Mouse (Mus musculus): ENCODE measurements around the gene Selenoo. TPM values are rescaled to one million over a fixed set of nuclear protein-coding genes. Genes with fewer than 3 reads are reported as not detected.
A peak's percentile ranks its signal among the peaks of the same experiment; 100 is the strongest.

The Selenoo gene
- polyA plus RNA-seq, 1 experiment from 2014 or later, result 23.0 TPM

DNA sequence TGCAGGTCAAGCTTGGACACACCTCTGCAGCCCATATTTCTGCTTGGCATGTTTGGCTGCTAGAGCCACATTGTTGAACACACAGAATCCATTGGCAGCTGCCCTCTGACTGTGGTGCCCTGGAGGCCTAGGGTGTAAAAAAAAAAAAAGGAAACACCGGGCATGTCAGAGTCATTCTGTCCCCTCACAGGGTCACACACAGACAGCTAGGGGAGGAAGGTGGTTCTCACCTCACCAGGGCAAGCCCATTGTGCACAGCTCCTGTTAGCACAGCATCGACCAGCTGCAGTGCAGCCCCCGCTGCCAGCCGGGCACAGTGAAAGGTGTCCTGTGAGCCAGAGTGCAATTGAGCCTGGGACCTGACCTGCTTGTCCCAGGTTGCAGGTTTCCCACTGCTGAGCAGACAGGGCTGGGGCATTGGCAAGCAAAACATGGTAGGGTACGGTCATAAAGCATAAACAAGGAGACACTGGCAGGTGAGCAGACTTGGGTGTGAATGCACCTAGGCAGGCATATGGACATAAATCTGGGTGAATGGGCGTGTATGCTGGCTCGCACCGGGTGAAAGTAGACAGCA is 38.6 kb downstream of the Selenoo start:
- Histone ChIP-seq H3K36me3 (ENCODE audit: control insufficient read depth, insufficient read depth, low read length) (no peaks in the 10 kb centered on the region; the same call in 1 of the 2 replicates), H3K9ac (ENCODE audit: low read length) (peak overlapping the region; percentile 10; the same call in 1 of the 2 replicates), H3K27me3 (ENCODE audit: control insufficient read depth, insufficient read depth, low read length) (no peaks in the 10 kb centered on the region), H3K4me2 (ENCODE audit: low read depth) (peak overlapping the region; percentile 73), H3K27ac (ENCODE audit: low read depth, low read length) (no peak overlapping the region), H3K9me3 (ENCODE audit: control insufficient read depth, low read length) (no peaks in the 10 kb centered on the region), H3K4me3 (ENCODE audit: low read depth, low read length) (peak overlapping the region; percentile 53), H3K4me1 (ENCODE audit: control insufficient read depth, insufficient read depth, low read length) (peaks cover 13% of the 10 kb centered on the region)
- no peak for DNase-seq (ENCODE audit: low spot score)
- ATAC-seq (ENCODE audit: insufficient read depth, low FRiP score, low TSS enrichment), result no peak
- 85% methylated on average over 8 of the region's 8 CpGs for WGBS

DNA sequence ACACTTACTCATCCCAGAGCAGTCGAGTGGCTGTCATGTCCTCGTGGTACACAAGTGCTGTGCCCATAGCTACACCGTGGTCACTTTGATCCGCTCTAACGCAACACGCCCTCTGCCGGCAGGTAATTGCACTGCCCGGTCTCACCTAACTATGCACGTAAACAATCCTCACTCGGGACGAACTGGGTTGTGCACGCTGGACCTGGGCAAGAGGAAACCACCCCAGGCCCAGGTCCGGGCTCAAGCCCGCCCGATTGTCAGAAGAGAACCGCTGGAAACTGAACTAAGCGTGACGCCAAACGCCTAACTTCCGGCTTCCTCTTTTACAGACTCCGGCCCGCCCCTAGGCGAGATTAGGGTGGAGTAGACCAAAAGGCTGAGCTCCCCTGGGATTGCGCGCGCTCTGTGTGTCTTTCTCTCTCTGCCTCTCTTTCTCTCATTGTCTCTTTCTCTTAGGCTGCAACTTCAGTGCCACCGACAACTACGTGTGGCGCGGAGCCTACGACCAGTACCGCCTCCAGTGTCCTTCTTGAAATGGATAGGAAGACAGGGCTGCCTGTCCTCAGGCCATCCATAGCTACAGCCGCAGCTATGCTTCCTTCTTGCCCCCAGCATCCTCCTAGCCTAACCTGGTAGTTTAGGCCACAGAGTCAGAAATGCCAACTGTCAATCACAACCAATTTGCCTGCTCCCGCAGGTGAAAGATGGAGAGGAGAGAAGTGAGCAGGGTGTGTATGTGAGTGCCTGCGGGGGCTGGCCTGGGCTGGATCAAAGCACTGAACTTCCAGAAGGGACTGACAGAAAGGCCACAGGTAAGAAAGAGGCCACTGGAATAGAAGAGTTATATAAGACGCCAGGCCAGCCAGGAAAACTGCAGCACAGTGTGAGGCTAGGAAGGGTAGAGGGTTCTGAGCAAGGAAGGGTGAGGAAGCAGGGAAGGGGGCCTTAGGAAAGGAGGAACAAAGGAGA is 39.8 kb downstream of the Selenoo start, which contains the start of gene Hdac10:
Hdac10 (minus strand) TSS at position 319 of the 969 bp plus-strand sequence.
- Histone ChIP-seq H3K36me3 (ENCODE audit: control insufficient read depth, insufficient read depth, low read length) (no peaks in the 10 kb centered on the region; the same call in 1 of the 2 replicates), H3K27ac (ENCODE audit: low read depth, low read length) (peak within 1 kb of the TSS; percentile 69), H3K4me1 (ENCODE audit: control insufficient read depth, insufficient read depth, low read length) (peaks cover 9% of the 10 kb centered on the region), H3K9ac (ENCODE audit: low read length) (peak within 1 kb of the TSS; percentile 70), H3K4me2 (ENCODE audit: low read depth) (peak within 1 kb of the TSS; percentile 73), H3K4me3 (ENCODE audit: low read depth, low read length) (peak within 1 kb of the TSS; percentile 53), H3K27me3 (ENCODE audit: control insufficient read depth, insufficient read depth, low read length) (no peaks in the 10 kb centered on the region), H3K9me3 (ENCODE audit: control insufficient read depth, low read length) (no peaks in the 10 kb centered on the region)
- 3% methylated on average over 36 of the region's 36 CpGs for WGBS
- ATAC-seq (ENCODE audit: insufficient read depth, low FRiP score, low TSS enrichment), result peak; percentile 89
- peak; percentile 86 for DNase-seq (ENCODE audit: low spot score)

DNA sequence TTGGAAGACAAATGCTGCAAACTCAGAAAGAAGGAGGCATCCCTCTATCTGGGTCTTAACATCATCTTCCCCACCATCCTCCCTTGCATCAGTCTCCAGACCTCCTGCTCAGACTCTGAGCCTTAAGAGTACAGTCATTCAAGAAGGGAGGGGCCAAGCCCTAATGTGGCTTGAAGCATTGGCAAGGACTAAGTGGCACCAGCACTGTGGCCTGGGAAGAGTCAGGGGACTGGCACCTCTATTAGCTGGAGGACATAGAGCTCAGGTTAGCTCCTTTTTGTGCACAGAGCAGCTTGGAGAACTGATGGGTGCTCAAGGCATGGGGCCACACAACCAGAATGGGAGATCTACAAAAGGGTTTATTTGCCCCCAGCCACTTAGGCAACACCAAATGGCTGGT is 41.4 kb downstream of the Selenoo start:
- Histone ChIP-seq H3K9me3 (ENCODE audit: control insufficient read depth, low read length) (no peaks in the 10 kb centered on the region), H3K36me3 (ENCODE audit: control insufficient read depth, insufficient read depth, low read length) (no peaks in the 10 kb centered on the region; the same call in 1 of the 2 replicates), H3K4me3 (ENCODE audit: low read depth, low read length) (no peak overlapping the region), H3K4me2 (ENCODE audit: low read depth) (no peak overlapping the region), H3K27me3 (ENCODE audit: control insufficient read depth, insufficient read depth, low read length) (no peaks in the 10 kb centered on the region), H3K4me1 (ENCODE audit: control insufficient read depth, insufficient read depth, low read length) (0 out of 2 replicates have a peak, but pooled peaks cover 6% of the 10 kb centered on the region), H3K27ac (ENCODE audit: low read depth, low read length) (no peak overlapping the region), H3K9ac (ENCODE audit: low read length) (no peak overlapping the region)
- no peak for DNase-seq (ENCODE audit: low spot score)
- no peak for ATAC-seq (ENCODE audit: insufficient read depth, low FRiP score, low TSS enrichment)

DNA sequence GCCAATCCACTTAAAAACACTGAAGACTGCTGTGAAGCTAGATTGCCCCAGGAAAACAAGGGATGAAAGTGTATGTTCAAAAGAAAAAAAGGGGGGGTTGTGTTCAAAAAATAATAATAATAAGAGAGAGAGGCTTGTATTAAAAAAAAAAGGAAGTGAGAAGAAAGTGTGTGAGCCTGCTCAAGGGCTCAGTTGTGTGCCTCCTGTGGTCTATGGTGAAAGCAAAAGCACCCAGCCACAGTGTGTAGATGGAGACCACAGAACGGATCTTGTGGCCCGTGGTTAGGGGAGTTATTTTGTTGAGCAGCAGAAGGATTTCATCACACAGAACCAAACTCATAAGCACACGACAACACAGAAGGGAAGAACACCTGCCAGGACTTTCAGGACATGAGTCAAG is 42.4 kb downstream of the Selenoo start:
- WGBS, result 89% methylated on average over 3 of the region's 3 CpGs
- Histone ChIP-seq H3K4me3 (ENCODE audit: low read depth, low read length) (no peak overlapping the region), H3K36me3 (ENCODE audit: control insufficient read depth, insufficient read depth, low read length) (no peaks in the 10 kb centered on the region; the same call in 1 of the 2 replicates), H3K4me2 (ENCODE audit: low read depth) (no peak overlapping the region), H3K9me3 (ENCODE audit: control insufficient read depth, low read length) (no peaks in the 10 kb centered on the region), H3K27me3 (ENCODE audit: control insufficient read depth, insufficient read depth, low read length) (no peaks in the 10 kb centered on the region), H3K9ac (ENCODE audit: low read length) (no peak overlapping the region), H3K27ac (ENCODE audit: low read depth, low read length) (no peak overlapping the region), H3K4me1 (ENCODE audit: control insufficient read depth, insufficient read depth, low read length) (0 out of 2 replicates have a peak, but pooled peaks cover 6% of the 10 kb centered on the region)
- DNase-seq (ENCODE audit: low spot score), result no peak
- no peak for ATAC-seq (ENCODE audit: insufficient read depth, low FRiP score, low TSS enrichment)

DNA sequence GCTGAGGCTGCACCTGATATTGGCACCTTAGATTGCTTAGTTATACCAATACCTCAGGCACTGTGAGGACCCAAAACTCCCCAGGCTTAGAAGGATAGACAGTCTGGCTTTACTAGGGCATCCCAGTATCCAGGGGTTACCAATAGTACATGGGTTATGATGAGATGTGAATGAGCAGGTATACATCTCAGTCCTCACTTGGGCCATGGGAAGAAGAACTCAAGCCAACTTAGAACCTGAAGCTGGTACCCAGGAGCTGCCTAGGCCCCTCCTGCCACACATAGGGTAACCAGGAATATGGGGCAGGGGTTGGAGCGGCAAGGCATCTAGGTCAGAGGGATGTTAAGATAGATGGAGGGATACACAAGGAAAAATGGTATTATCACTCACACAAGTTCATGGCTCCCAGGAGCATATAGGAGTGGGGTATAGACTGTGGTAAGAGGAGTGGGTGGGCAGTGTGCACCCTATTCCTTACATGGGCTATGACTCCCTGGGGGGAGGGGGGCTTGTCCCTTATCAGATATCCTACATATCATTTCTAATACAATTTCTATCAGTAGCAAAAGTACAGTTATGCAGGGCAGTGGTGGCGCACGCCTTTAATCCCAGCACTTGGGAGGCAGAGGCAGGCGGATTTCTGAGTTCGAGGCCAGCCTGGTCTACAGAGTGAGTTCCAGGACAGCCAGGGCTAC is 47.7 kb downstream of the Selenoo start:
- ATAC-seq (ENCODE audit: insufficient read depth, low FRiP score, low TSS enrichment) (no peak), DNase-seq (ENCODE audit: low spot score) (no peak)
- no peak overlapping the region for H3K27ac ChIP-seq (ENCODE audit: low read depth, low read length)
- peaks cover 4% of the 10 kb centered on the region; the same call in 1 of the 2 replicates for H3K4me1 ChIP-seq (ENCODE audit: control insufficient read depth, insufficient read depth, low read length)
- no peaks in the 10 kb centered on the region for H3K27me3 ChIP-seq (ENCODE audit: control insufficient read depth, insufficient read depth, low read length)
- no peak overlapping the region for H3K4me3 ChIP-seq (ENCODE audit: low read depth, low read length)
- H3K9me3 ChIP-seq (ENCODE audit: control insufficient read depth, low read length), result no peaks in the 10 kb centered on the region
- H3K4me2 ChIP-seq (ENCODE audit: low read depth), result no peak overlapping the region
- H3K36me3 ChIP-seq (ENCODE audit: control insufficient read depth, insufficient read depth, low read length), result no peaks in the 10 kb centered on the region
- 94% methylated on average over 4 of the region's 5 CpGs for WGBS
- no peak overlapping the region for H3K9ac ChIP-seq (ENCODE audit: low read length)

DNA sequence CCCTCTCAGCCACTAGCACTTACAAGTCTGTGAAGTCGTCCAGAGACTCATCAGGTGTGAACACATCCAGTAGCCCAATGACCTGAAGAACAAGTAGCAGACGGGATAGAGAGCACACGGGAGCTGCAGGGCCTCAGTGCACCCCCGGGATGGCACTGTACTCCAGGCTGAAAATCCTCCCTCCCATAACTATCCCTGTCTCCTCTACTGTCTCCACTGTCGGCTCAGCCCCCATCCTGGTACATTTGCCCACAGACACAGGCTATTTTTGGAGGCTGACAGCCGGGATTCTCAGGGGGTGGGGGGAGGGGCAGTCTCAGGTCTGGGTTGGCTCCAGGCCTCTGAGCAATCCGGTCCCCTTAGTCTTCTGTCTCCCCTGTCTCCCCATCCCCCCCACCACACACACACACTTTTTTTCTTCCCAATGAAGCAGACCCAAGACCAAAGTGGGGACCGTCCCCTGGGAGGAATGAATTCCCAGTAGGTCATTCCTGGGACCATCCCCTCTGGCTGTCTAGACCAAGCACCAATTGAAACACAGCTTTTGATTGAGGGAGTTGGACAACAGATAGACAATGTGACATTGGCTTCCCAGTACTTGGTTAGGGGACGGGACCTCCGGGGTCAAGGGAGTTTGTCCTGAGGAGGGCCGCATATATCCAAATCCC is 48.6 kb downstream of the Selenoo start:
- no peak for DNase-seq (ENCODE audit: low spot score)

DNA sequence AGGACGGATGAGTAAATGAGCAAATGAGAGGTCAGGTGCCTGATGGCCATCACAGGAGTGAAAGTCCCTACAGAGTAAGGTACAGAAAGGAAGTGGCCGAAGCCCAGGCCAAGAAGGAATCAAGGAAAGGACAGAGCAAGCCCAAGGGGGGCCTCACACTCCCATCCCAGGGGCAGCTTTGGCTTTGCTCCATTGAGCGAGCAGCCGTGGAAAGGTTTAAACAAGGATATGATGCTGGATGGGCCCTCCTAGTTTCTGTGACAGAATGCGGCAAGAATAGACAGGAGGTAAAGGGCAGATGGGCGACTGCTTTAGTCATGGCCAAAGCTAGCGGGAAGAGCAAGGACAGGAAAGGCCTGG is 49.1 kb downstream of the Selenoo start:
- H3K36me3 ChIP-seq (ENCODE audit: control insufficient read depth, insufficient read depth, low read length), result no peaks in the 10 kb centered on the region
- H3K4me2 ChIP-seq (ENCODE audit: low read depth), result no peak overlapping the region
- H3K4me3 ChIP-seq (ENCODE audit: low read depth, low read length), result no peak overlapping the region
- H3K9ac ChIP-seq (ENCODE audit: low read length), result no peak overlapping the region
- H3K27ac ChIP-seq (ENCODE audit: low read depth, low read length), result no peak overlapping the region
- no peak for DNase-seq (ENCODE audit: low spot score)
- no peaks in the 10 kb centered on the region for H3K9me3 ChIP-seq (ENCODE audit: control insufficient read depth, low read length)
- H3K4me1 ChIP-seq (ENCODE audit: control insufficient read depth, insufficient read depth, low read length), result peaks cover 4% of the 10 kb centered on the region; the same call in 1 of the 2 replicates
- H3K27me3 ChIP-seq (ENCODE audit: control insufficient read depth, insufficient read depth, low read length), result no peaks in the 10 kb centered on the region
- WGBS, result 91% methylated on average over 7 of the region's 7 CpGs
- ATAC-seq (ENCODE audit: insufficient read depth, low FRiP score, low TSS enrichment), result no peak

More for the DNA sequence above, 48.6 kb downstream of the Selenoo start:
- ATAC-seq (ENCODE audit: insufficient read depth, low FRiP score, low TSS enrichment), result no peak
- Histone ChIP-seq H3K9ac (ENCODE audit: low read length) (no peak overlapping the region), H3K4me1 (ENCODE audit: control insufficient read depth, insufficient read depth, low read length) (peaks cover 4% of the 10 kb centered on the region; the same call in 1 of the 2 replicates), H3K4me3 (ENCODE audit: low read depth, low read length) (no peak overlapping the region), H3K27me3 (ENCODE audit: control insufficient read depth, insufficient read depth, low read length) (no peaks in the 10 kb centered on the region), H3K27ac (ENCODE audit: low read depth, low read length) (no peak overlapping the region), H3K36me3 (ENCODE audit: control insufficient read depth, insufficient read depth, low read length) (no peaks in the 10 kb centered on the region), H3K4me2 (ENCODE audit: low read depth) (no peak overlapping the region), H3K9me3 (ENCODE audit: control insufficient read depth, low read length) (no peaks in the 10 kb centered on the region)
- 75% methylated on average over 11 of the region's 11 CpGs for WGBS

DNA sequence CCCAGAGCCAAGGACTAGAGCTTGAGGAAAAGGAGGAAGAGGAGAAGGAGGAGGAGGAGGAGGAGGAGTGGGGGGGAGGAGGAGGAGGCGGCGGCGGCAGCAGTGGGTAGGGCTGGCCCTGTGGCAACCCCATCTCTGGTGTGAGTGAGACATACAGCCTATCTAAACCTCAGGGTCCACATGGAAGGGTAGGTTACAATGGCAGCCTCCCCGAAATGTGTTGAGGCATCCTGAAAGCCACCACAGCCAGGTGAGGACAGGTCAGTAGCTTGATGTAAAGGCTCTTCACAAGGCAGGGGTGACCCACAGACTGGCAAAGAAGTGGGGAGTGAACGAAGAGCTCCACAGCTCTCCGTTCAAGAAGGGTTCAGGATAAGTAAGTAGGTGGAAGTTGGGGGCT is 49.6 kb downstream of the Selenoo start:
- no peaks in the 10 kb centered on the region for H3K27me3 ChIP-seq (ENCODE audit: control insufficient read depth, insufficient read depth, low read length)
- no peak overlapping the region for H3K4me3 ChIP-seq (ENCODE audit: low read depth, low read length)
- no peak for ATAC-seq (ENCODE audit: insufficient read depth, low FRiP score, low TSS enrichment)
- H3K27ac ChIP-seq (ENCODE audit: low read depth, low read length), result no peak overlapping the region
- no peak for DNase-seq (ENCODE audit: low spot score)
- H3K9ac ChIP-seq (ENCODE audit: low read length), result no peak overlapping the region
- H3K36me3 ChIP-seq (ENCODE audit: control insufficient read depth, insufficient read depth, low read length), result no peaks in the 10 kb centered on the region
- H3K4me1 ChIP-seq (ENCODE audit: control insufficient read depth, insufficient read depth, low read length), result peaks cover 4% of the 10 kb centered on the region; the same call in 1 of the 2 replicates
- 94% methylated on average over 6 of the region's 6 CpGs for WGBS
- no peak overlapping the region for H3K4me2 ChIP-seq (ENCODE audit: low read depth)
- H3K9me3 ChIP-seq (ENCODE audit: control insufficient read depth, low read length), result no peaks in the 10 kb centered on the region
